Mouse (Mus musculus): ENCODE data around the gene Chchd4. TPM values are rescaled to one million over a fixed set of nuclear protein-coding genes. Genes with fewer than 3 reads are reported as not detected.

Gene Chchd4
- polyA plus RNA-seq, 1 experiment from 2014 or later, result 37.7 TPM

GRCm38 (mm10) chr6:91494526-91494925, 21.2 kb upstream of the Chchd4 start:
- no peak overlapping the region for H3K27ac ChIP-seq (replicated peaks)
- no peak overlapping the region for H3K9ac ChIP-seq
- H3K4me3 ChIP-seq, result no peak overlapping the region
- no peak for ATAC-seq (ENCODE audit: low FRiP score, low read depth)
- no peaks in the 10 kb centered on the region for H3K9me3 ChIP-seq
- 87% methylated on average over 8 of the region's 8 CpGs for WGBS
- peaks cover 59% of the 10 kb centered on the region for H3K36me3 ChIP-seq
- no peaks in the 10 kb centered on the region for H3K4me1 ChIP-seq (replicated peaks)
- no peaks in the 10 kb centered on the region for H3K27me3 ChIP-seq
- no peak overlapping the region for H3K4me2 ChIP-seq

- H3K36me3 ChIP-seq, result peaks cover 56% of the 10 kb centered on the region
- ATAC-seq (ENCODE audit: low FRiP score, low read depth), result no peak
These were observed 19.7 kb upstream of the Chchd4 start for GRCm38 (mm10) chr6:91493053-91493452.

GRCm38 (mm10) chr6:91491004-91491403, 17.7 kb upstream of the Chchd4 start:
- H3K4me1 ChIP-seq (replicated peaks), result no peaks in the 10 kb centered on the region
- no peaks in the 10 kb centered on the region for H3K9me3 ChIP-seq
- ATAC-seq (ENCODE audit: low FRiP score, low read depth), result no peak
- H3K27me3 ChIP-seq, result no peaks in the 10 kb centered on the region
- no peak overlapping the region for H3K4me2 ChIP-seq
- WGBS, result 78% methylated on average over 6 of the region's 6 CpGs
- peaks cover 60% of the 10 kb centered on the region for H3K36me3 ChIP-seq
- H3K4me3 ChIP-seq, result no peak overlapping the region
- no peak overlapping the region for H3K27ac ChIP-seq (replicated peaks)
- no peak overlapping the region for H3K9ac ChIP-seq

More at GRCm38 (mm10) chr6:91493053-91493452, 19.7 kb upstream of the Chchd4 start:
- Histone ChIP-seq H3K27me3 (no peaks in the 10 kb centered on the region), H3K9me3 (no peaks in the 10 kb centered on the region), H3K4me1 (replicated peaks) (no peaks in the 10 kb centered on the region), H3K9ac (no peak overlapping the region), H3K27ac (replicated peaks) (no peak overlapping the region), H3K4me2 (no peak overlapping the region), H3K4me3 (no peak overlapping the region)
- WGBS, result 92% methylated on average over 10 of the region's 10 CpGs

GRCm38 (mm10) chr6:91489872-91490271, 16.5 kb upstream of the Chchd4 start:
- H3K36me3 ChIP-seq, result peaks cover 60% of the 10 kb centered on the region
- H3K4me3 ChIP-seq, result no peak overlapping the region
- H3K9ac ChIP-seq, result no peak overlapping the region
- H3K9me3 ChIP-seq, result no peaks in the 10 kb centered on the region
- no peaks in the 10 kb centered on the region for H3K4me1 ChIP-seq (replicated peaks)
- ATAC-seq (ENCODE audit: low FRiP score, low read depth), result no peak
- H3K27ac ChIP-seq (replicated peaks), result 0 out of 2 replicates have a peak overlapping the region, but pooled peaks have one; percentile 8
- H3K4me2 ChIP-seq, result no peak overlapping the region
- WGBS, result 77% methylated on average over 10 of the region's 10 CpGs
- no peaks in the 10 kb centered on the region for H3K27me3 ChIP-seq

GRCm38 (mm10) chr6:91488496-91489212, 15.3 kb upstream of the Chchd4 start:
- Histone ChIP-seq H3K27me3 (no peaks in the 10 kb centered on the region), H3K4me3 (no peak overlapping the region), H3K4me1 (replicated peaks) (no peaks in the 10 kb centered on the region), H3K36me3 (peaks cover 71% of the 10 kb centered on the region), H3K4me2 (no peak overlapping the region), H3K9ac (0 out of 2 replicates have a peak overlapping the region, but pooled peaks have one; percentile 3), H3K9me3 (no peaks in the 10 kb centered on the region), H3K27ac (replicated peaks) (no peak overlapping the region)
- WGBS, result 83% methylated on average over 9 of the region's 9 CpGs
- ATAC-seq (ENCODE audit: low FRiP score, low read depth), result no peak

- Histone ChIP-seq H3K9ac (no peak overlapping the region), H3K4me1 (replicated peaks) (no peaks in the 10 kb centered on the region), H3K4me3 (no peak overlapping the region), H3K9me3 (no peaks in the 10 kb centered on the region), H3K36me3 (peaks cover 86% of the 10 kb centered on the region), H3K27ac (replicated peaks) (no peak overlapping the region), H3K4me2 (no peak overlapping the region), H3K27me3 (no peaks in the 10 kb centered on the region)
- WGBS, result 95% methylated on average over 15 of the region's 15 CpGs
- no peak for ATAC-seq (ENCODE audit: low FRiP score, low read depth)
These were observed 13.5 kb upstream of the Chchd4 start for GRCm38 (mm10) chr6:91486736-91487453.

GRCm38 (mm10) chr6:91483371-91483770, 10.0 kb upstream of the Chchd4 start:
- H3K4me3 ChIP-seq, result no peak overlapping the region
- H3K4me2 ChIP-seq, result no peak overlapping the region
- no peak for ATAC-seq (ENCODE audit: low FRiP score, low read depth)

GRCm38 (mm10) chr6:91476541-91476940, 3.2 kb upstream of the Chchd4 start:
- Histone ChIP-seq H3K27me3 (no peaks in the 10 kb centered on the region), H3K27ac (replicated peaks) (no peak overlapping the region), H3K9ac (no peak overlapping the region), H3K36me3 (peaks cover 45% of the 10 kb centered on the region), H3K4me2 (no peak overlapping the region), H3K4me1 (replicated peaks) (peaks cover 24% of the 10 kb centered on the region), H3K9me3 (no peaks in the 10 kb centered on the region), H3K4me3 (no peak overlapping the region)
- 100% methylated on average over 2 of the region's 2 CpGs for WGBS
- ATAC-seq (ENCODE audit: low FRiP score, low read depth), result no peak

More at GRCm38 (mm10) chr6:91483371-91483770, 10.0 kb upstream of the Chchd4 start:
- Histone ChIP-seq H3K9ac (no peak overlapping the region), H3K27ac (replicated peaks) (no peak overlapping the region), H3K9me3 (no peaks in the 10 kb centered on the region), H3K27me3 (no peaks in the 10 kb centered on the region), H3K4me1 (replicated peaks) (no peaks in the 10 kb centered on the region), H3K36me3 (peaks cover 89% of the 10 kb centered on the region)
- 100% methylated on average over 2 of the region's 2 CpGs for WGBS

- H3K4me1 ChIP-seq (replicated peaks), result peaks cover 30% of the 10 kb centered on the region
- H3K9me3 ChIP-seq, result no peaks in the 10 kb centered on the region
- peaks cover 27% of the 10 kb centered on the region for H3K36me3 ChIP-seq
- peak overlapping the region; percentile 77 for H3K4me3 ChIP-seq
- no peak for ATAC-seq (ENCODE audit: low FRiP score, low read depth)
- 54% methylated on average over 9 of the region's 9 CpGs for WGBS
- H3K27ac ChIP-seq (replicated peaks), result no peak overlapping the region
- no peaks in the 10 kb centered on the region for H3K27me3 ChIP-seq
- H3K4me2 ChIP-seq, result peak overlapping the region; percentile 82
- H3K9ac ChIP-seq, result peak overlapping the region; percentile 74
These were observed 1.3 kb upstream of the Chchd4 start for GRCm38 (mm10) chr6:91474441-91475190.

GRCm38 (mm10) chr6:91473805-91474440, 577 bp upstream of the Chchd4 start:
- ATAC-seq (ENCODE audit: low FRiP score, low read depth), result peak; percentile 45
- Histone ChIP-seq H3K4me3 (peak overlapping the region; percentile 77), H3K27ac (replicated peaks) (peak overlapping the region; percentile 66), H3K4me1 (replicated peaks) (peaks cover 30% of the 10 kb centered on the region), H3K9me3 (no peaks in the 10 kb centered on the region), H3K27me3 (no peaks in the 10 kb centered on the region), H3K36me3 (peaks cover 21% of the 10 kb centered on the region), H3K4me2 (peak overlapping the region; percentile 82), H3K9ac (peak overlapping the region; percentile 74)
- WGBS, result under 1% methylated on average over 27 of the region's 27 CpGs

GRCm38 (mm10) chr6:91472319-91472718, 1.0 kb downstream of the Chchd4 start:
- ATAC-seq (ENCODE audit: low FRiP score, low read depth), result no peak

More at GRCm38 (mm10) chr6:91472319-91472718, 1.0 kb downstream of the Chchd4 start:
- Histone ChIP-seq H3K9me3 (no peaks in the 10 kb centered on the region), H3K27ac (replicated peaks) (peak overlapping the region; percentile 80; the same call in 1 of the 2 replicates), H3K4me3 (peak overlapping the region; percentile 77), H3K27me3 (no peaks in the 10 kb centered on the region), H3K9ac (peak overlapping the region; percentile 73), H3K36me3 (peaks cover 8% of the 10 kb centered on the region), H3K4me2 (peak overlapping the region; percentile 62), H3K4me1 (replicated peaks) (peaks cover 30% of the 10 kb centered on the region)
- WGBS, result 41% methylated on average over 6 of the region's 6 CpGs
